Mouse (Mus musculus): ENCODE data around the gene Eda. TPM values are rescaled to one million over a fixed set of nuclear protein-coding genes. Genes with fewer than 3 reads are reported as not detected.
A peak's percentile ranks its signal among the peaks of the same experiment; 100 is the strongest.

Eda gene
- total and polyA plus RNA-seq, 3 experiments = 0.13 to 0.40 (median 0.30) TPM

GRCm38 (mm10) chrX:100344433-100344832 lies 369.0 kb downstream of the Eda start:
- Histone ChIP-seq H3K9me3 (replicated peaks; ENCODE audit: low read length) (no peaks in the 10 kb centered on the region), H3K9ac (ENCODE audit: insufficient read depth, low read depth) (no peak overlapping the region), H3K4me2 (ENCODE audit: insufficient read depth, low read depth, poor library complexity, severe bottlenecking) (no peak overlapping the region), H3K4me3 (replicated peaks in 1 of 3; ENCODE audit: low read depth in 2 of 3, low read length in 2 of 3, poor library complexity in 1 of 3) (no peak overlapping the region), H3K79me2 (replicated peaks; ENCODE audit: control insufficient read depth, extremely low read depth, insufficient read depth, poor library complexity, severe bottlenecking) (no peaks in the 10 kb centered on the region), H3K36me3 (replicated peaks in 1 of 2; ENCODE audit: control insufficient read depth in 1 of 2, insufficient read depth in 1 of 2, low read length in 1 of 2) (no peaks in the 10 kb centered on the region), H3K27me3 (replicated peaks) (no peaks in the 10 kb centered on the region), H3K27ac (ENCODE audit: insufficient read depth, low read depth) (no peak overlapping the region), H3K4me1 (ENCODE audit: control insufficient read depth in 1 of 2, insufficient read depth in 2 of 2) (peaks cover 0 to 5% of the 10 kb centered on the region in 2 experiments; a peak in 1 of 4 replicates)
- TF ChIP-seq CTCF (conservative IDR thresholded peaks at IDR 0.05 in 1 of 2, IDR thresholded peaks at IDR 0.05 in 1 of 2; ENCODE audit: low read depth in 2 of 2, low read length in 2 of 2) (no peak), RCOR1 (conservative IDR thresholded peaks at IDR 0.05; ENCODE audit: low read depth, low read length) (no peak), MYC (IDR thresholded peaks at IDR 0.05; ENCODE audit: low read depth, low read length) (no peak), E2F4 (IDR thresholded peaks at IDR 0.05; ENCODE audit: insufficient replicate concordance, low read depth, low read length) (no peak), SMC3 (IDR thresholded peaks at IDR 0.05; ENCODE audit: low read depth, low read length) (no peak), USF1 (IDR thresholded peaks at IDR 0.05; ENCODE audit: low read depth, low read length) (no peak), TBP (conservative IDR thresholded peaks at IDR 0.05; ENCODE audit: low read depth, low read length) (no peak), JUND (conservative IDR thresholded peaks at IDR 0.05; ENCODE audit: low read depth, low read length) (no peak), MAZ (IDR thresholded peaks at IDR 0.05; ENCODE audit: low read depth, low read length) (no peak), ELF1 (IDR thresholded peaks at IDR 0.05; ENCODE audit: low read depth, low read length) (no peak), NELFE (IDR thresholded peaks at IDR 0.05; ENCODE audit: low read depth, low read length) (no peak), ZC3H11A (IDR thresholded peaks at IDR 0.05; ENCODE audit: low read depth, low read length) (no peak), KAT2A (IDR thresholded peaks at IDR 0.05; ENCODE audit: insufficient replicate concordance, low read length) (no peak), EP300 (IDR thresholded peaks at IDR 0.05; ENCODE audit: low read length) (no peak), ZKSCAN1 (IDR thresholded peaks at IDR 0.05; ENCODE audit: borderline replicate concordance, low read depth, low read length) (no peak), ZMIZ1 (IDR thresholded peaks at IDR 0.05; ENCODE audit: low read depth, low read length) (no peak), GABPA (IDR thresholded peaks at IDR 0.05; ENCODE audit: insufficient replicate concordance, low read depth, low read length) (no peak), SIN3A (IDR thresholded peaks at IDR 0.05; ENCODE audit: low read length) (no peak), RAD21 (IDR thresholded peaks at IDR 0.05; ENCODE audit: low read depth, low read length) (no peak), MXI1 (IDR thresholded peaks at IDR 0.05; ENCODE audit: low read depth, low read length) (no peak)
- DNase-seq (ENCODE audit: extremely low read depth) = peak; percentile 29
- dilution Hi-C loops (cut with MboI; ENCODE audit: extremely low pct_ligation_motif_present, extremely low pct_unique_long_range_greater_than_20kb, low sequenced_read_pairs) = no loop called here
- in situ Hi-C loops (cut with MboI; ENCODE audit: low pct_ligation_motif_present, low pct_unique_long_range_greater_than_20kb, low sequenced_read_pairs) = no loop called here

DNA sequence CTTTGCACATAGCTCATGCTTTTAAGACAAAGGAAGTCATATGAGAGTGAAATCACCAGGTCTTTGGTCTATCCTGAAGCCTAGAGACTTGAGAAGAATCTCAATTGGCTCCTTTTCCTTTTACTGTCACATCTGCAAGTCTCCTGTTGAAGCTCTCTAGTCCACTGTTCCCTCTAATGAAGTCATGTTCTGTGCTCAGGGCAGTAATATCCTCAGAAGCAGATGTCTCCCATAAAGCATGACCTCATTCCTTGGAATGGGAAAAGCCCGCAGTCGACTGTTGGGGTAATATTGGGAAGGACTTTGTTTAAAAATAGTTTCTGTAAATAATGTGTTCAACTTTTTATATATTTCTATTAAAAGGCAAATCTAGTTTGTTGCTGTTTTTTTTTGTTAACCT lies 381.6 kb downstream of the Eda start:
- dilution Hi-C loops (cut with MboI; ENCODE audit: extremely low pct_ligation_motif_present, extremely low pct_unique_long_range_greater_than_20kb, low sequenced_read_pairs) (no loop called here), in situ Hi-C loops (cut with MboI; ENCODE audit: low pct_ligation_motif_present, low pct_unique_long_range_greater_than_20kb, low sequenced_read_pairs) (no loop called here)
- H3K79me2 ChIP-seq (replicated peaks; ENCODE audit: control insufficient read depth, extremely low read depth, insufficient read depth, poor library complexity, severe bottlenecking) = no peaks in the 10 kb centered on the region

More for the DNA sequence above, 381.6 kb downstream of the Eda start:
- Histone ChIP-seq H3K27ac (ENCODE audit: insufficient read depth, low read depth) (no peak overlapping the region), H3K9me3 (replicated peaks; ENCODE audit: low read length) (no peaks in the 10 kb centered on the region), H3K4me1 (ENCODE audit: control insufficient read depth in 1 of 2, insufficient read depth in 2 of 2) (no peaks in the 10 kb centered on the region), H3K27me3 (replicated peaks) (no peaks in the 10 kb centered on the region), H3K36me3 (replicated peaks in 1 of 2; ENCODE audit: control insufficient read depth in 1 of 2, insufficient read depth in 1 of 2, low read length in 1 of 2) (no peaks in the 10 kb centered on the region), H3K4me3 (replicated peaks in 1 of 3; ENCODE audit: low read depth in 2 of 3, low read length in 2 of 3, poor library complexity in 1 of 3) (no peak overlapping the region), H3K4me2 (ENCODE audit: insufficient read depth, low read depth, poor library complexity, severe bottlenecking) (no peak overlapping the region), H3K9ac (ENCODE audit: insufficient read depth, low read depth) (no peak overlapping the region)
- TF ChIP-seq SMC3 (IDR thresholded peaks at IDR 0.05; ENCODE audit: low read depth, low read length) (no peak), POLR2AphosphoS2 (IDR thresholded peaks at IDR 0.05; ENCODE audit: low read depth, low read length) (no peak), MAX (IDR thresholded peaks at IDR 0.05; ENCODE audit: low read length) (no peak), CHD2 (IDR thresholded peaks at IDR 0.05; ENCODE audit: low read length) (no peak), MAFK (IDR thresholded peaks at IDR 0.05; ENCODE audit: insufficient replicate concordance, low read length) (no peak), HCFC1 (IDR thresholded peaks at IDR 0.05; ENCODE audit: low read depth, low read length) (no peak), UBTF (IDR thresholded peaks at IDR 0.05; ENCODE audit: low read depth, low read length) (no peak), ZC3H11A (IDR thresholded peaks at IDR 0.05; ENCODE audit: low read depth, low read length) (no peak), GABPA (IDR thresholded peaks at IDR 0.05; ENCODE audit: insufficient replicate concordance, low read depth, low read length) (no peak), USF2 (conservative IDR thresholded peaks at IDR 0.05; ENCODE audit: low read depth, low read length) (no peak), NRF1 (IDR thresholded peaks at IDR 0.05; ENCODE audit: low read depth, low read length) (no peak), PAX5 (IDR thresholded peaks at IDR 0.05; ENCODE audit: low read length) (no peak), NELFE (IDR thresholded peaks at IDR 0.05; ENCODE audit: low read depth, low read length) (no peak), RAD21 (IDR thresholded peaks at IDR 0.05; ENCODE audit: low read depth, low read length) (no peak), JUND (conservative IDR thresholded peaks at IDR 0.05; ENCODE audit: low read depth, low read length) (no peak), JUN (IDR thresholded peaks at IDR 0.05; ENCODE audit: insufficient read depth, low read depth, low read length) (no peak), KAT2A (IDR thresholded peaks at IDR 0.05; ENCODE audit: insufficient replicate concordance, low read length) (no peak), RCOR1 (conservative IDR thresholded peaks at IDR 0.05; ENCODE audit: low read depth, low read length) (no peak)
- DNase-seq (ENCODE audit: extremely low read depth) = no peak

Measured in CH12.LX (cell line).